Mouse (Mus musculus) heart, postnatal 36 days (tissue): ENCODE measurements around the gene Frmd8. TPM values are rescaled to one million over a fixed set of nuclear protein-coding genes. Genes with fewer than 3 reads are reported as not detected.

Source experiments
- DNase-seq, 2 experiments: peaks; one replicate each; pipeline ENCODE4 v3.0.0; 2021 to 2022
- intact Hi-C: fragments of 180-260 bp; cut with DNase I; formaldehyde crosslinking; loops from one replicate; pipeline ENCODE4 v1.15.1; 2025
- total RNA-seq, 2 experiments: library from RNA; stranded (reverse); gene quantifications; 2 replicates each; pipeline ENCODE4 v1.2.3; 2021

Gene Frmd8
- total RNA-seq, 2 experiments from 2014 or later: 11.4 to 11.7 TPM

DNA sequence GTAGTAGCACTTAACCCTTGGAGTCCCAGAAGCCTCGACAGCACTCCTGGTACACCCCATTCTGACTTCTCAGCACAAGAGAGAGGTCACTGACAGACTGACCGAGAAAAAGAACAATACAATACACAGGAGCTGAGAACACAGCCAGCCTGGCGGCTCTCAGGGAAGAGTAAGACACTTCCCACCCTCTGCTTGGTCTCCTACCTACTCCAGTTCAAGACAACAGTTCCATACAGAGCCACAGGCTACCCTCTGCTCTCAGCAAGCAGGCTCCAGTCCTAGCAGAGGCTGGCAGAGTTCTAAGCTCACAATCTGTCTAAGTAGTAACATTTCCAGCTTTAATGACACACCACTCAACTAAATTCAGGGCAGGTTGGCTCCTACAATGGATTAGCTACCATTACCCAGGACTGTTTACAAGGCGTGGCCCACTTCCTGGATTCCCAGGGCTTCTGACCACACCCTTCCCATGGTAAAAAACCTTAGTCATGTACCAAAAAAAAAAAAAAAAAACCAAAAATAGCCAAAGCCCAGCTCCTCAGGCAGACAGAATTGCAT lies 33.6 kb downstream of the Frmd8 start:
- intact Hi-C loops: loop anchor here (2.0 kb wide), 1 partner anchor 17 kb away; no protein-coding TSS in a partner anchor
- DNase-seq: peak; percentile 45 to 67

DNA sequence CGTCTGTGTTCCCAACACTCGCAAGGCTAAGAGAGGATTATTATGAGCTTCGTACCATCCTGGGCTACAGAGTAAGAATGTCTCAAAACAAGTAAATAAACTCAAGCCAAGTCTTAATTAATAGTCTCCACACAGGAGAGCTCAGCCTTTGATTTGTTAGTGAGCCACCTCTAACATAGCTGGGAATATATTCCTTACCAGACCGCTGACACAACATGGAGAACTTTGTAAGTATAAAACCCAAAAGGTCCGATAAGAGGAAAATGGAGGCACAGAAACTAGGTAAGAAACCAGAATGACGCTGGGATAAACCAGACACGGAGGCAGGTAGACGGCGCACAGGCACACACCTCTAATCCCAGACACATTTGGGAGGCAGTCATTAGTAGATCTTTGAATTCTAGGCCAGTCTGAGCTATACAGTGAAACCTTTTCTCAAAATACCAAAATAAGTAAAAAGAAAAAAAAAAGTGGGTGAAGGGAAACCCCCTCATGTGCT lies 34.1 kb downstream of the Frmd8 start:
- DNase-seq: peak in 1 of 2 experiments; percentile 36
- intact Hi-C loops: loop anchor here (2.0 kb wide), 1 partner anchor 16 kb away; no protein-coding TSS in a partner anchor

DNA sequence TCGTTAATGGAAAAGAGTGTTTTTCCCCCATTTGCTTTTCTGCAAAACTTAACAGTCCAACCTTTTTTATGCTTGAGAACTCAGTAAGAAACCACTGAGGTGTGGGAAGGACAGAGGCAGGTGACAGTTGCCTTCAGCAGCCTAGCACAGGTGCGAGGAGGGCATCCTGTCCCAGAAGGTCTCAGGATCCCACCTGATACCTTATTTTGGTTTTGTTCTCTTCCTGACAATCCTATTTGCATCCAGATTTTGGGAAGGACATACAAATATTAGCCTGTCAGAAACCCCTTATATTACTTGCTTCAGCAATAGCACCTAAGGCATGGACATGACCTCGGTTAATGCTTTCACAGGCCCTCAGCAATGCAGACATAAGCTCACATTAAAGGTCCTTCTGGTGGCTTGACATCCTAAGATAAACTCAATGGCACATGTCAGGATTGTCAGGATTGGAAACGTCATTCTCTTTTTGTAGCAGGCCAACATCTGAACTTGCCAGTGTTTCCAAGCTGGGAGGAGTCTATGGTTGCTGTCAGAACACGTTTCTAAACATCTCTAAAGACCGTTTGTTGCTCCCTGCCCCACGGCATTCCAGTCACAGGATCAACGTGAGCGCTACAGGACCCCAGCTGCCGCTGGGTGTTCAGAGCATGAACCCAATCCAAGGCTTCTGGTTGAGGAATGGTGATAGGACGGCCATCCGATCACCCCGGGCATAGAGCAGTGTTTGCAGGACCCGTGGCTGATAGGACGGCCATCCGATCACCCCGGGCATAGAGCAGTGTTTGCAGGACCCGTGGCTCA lies 34.8 kb downstream of the Frmd8 start:
- intact Hi-C loops: loop anchor here (2.0 kb wide), 1 partner anchor 15 kb away; no protein-coding TSS in a partner anchor
- peak in 1 of 2 experiments; percentile 68 for DNase-seq

DNA sequence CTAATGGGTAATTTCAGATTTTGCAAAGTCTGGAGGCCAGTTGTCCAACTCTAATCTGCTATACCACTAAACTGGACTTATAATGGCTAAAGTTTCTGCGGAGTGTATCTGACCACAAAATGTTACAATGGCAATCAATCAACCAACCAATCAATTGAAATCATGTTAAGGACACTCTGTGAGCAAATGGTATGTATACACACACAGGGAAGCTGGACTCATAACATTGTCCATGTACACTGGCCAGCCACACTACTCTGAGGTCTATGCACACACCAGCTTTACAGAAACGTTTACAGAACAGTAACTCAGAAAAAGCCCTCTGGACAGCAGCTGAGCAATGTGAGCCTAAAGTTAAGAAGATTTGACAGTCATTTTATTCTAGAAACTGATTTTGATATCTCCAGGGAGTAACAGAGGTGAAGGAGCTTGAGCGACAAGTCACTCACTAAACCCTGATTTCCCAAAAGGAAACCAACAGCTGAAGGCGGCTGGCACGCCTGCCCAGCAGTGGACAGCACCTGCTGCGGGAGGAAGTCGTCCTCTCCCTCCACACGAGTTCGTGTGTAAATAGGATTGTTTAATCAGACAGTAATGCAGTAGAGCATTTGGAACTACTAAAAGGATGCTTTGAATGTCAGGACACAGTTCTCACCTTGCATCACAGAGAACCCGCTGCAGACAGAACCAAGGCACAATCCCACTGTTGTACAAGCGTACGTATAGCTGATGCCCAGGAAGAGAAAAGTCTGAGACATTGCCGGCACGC lies 35.6 kb downstream of the Frmd8 start:
- no peak for DNase-seq
- intact Hi-C loops: loop anchor here (2.0 kb wide), 1 partner anchor 15 kb away; no protein-coding TSS in a partner anchor

DNA sequence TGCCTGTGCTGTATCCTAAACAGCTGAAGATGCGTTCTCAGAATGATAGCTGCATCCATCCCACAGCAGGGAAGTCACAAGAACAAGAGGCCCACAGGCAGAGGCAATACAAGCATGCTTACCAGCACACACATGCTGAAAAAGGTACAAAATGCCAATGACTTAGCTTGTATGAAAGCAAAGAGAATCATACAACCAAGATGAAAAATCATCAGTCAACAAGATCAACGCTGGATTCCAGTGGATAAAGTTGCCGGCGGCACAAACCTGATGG lies 36.2 kb downstream of the Frmd8 start:
- intact Hi-C loops: no loop called here
- DNase-seq: no peak

DNA sequence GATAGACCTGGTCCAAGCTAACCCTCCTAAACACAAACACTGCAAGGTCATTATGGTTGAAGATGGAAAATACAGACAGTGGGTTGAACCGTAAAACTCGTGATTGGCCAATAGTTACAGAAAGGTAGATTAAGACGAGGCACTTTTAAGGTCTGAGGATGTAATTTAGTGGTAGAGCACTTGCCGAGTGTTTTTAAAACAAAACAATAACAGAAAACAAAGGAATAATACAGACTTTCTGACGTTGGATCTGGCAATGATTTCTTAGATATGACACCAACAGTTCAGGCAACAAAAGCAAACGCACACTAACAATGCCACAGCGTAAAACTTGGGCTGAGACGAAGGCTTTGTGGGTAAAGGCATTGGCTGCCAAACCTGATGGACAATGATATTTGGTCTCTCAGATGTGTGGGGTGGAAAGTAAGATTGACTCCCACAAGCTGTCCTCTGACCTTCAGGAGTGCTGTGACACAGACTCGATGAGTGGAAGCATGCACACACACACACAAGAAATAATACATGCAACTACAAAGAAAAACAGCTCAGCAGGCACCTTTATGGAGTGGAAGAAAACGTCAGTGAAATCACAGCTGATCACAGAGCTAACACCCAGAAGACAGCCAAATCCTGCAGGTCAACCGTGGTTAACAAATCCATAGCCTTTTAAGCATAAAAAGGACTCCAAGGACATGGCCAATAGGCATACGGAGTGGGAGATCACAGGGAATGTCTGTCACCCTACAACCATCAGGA lies 36.8 kb downstream of the Frmd8 start:
- DNase-seq: no peak
- intact Hi-C loops: no loop called here

DNA sequence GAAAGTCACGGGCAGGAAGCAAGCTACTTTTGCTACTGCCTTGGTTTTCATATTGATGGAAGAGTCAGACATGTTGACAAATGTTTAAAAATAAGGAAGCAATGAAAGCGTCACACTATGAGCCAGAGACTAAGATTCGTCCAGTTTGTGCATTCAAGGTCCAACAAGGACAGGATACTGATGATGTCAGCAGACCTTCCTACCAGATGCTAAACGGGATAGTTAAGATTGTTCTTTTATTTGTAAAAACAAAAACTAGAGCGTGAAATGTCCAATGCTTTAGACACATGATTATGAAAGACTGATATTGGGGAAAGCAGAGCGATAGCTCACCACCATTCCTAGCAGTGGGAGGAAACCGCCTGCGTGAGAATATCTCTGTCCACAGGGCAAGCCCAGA lies 37.5 kb downstream of the Frmd8 start:
- no peak for DNase-seq
- intact Hi-C loops: no loop called here

DNA sequence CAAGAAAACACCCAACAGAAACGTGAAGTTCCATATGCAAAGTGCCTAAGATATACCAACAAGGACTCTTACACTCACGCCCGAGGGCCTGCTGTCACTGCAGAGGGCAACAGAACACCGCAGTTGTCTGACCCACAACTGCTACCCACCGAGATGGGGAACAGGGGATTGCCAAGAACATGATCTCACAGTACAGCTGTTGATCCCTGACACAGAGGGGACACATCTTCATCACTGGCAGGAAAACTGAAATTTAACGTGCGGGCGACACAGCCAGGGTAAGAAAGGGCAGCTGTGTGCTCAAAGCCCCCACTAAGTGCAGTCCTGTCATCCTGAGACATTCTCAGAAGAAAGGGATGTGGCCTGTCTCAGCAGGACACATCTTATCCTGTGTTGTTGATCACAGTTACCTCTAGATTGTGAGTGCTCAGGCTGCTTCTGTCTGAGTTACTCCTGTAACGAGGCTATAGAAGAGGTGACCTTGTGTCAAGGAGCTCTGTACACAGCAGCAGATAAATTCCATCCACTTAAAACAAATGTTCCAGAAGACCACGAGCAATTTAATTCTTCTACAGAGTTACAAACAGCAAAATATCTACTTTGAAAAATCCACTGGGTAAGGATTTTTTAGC lies 38.0 kb downstream of the Frmd8 start:
- intact Hi-C loops: no loop called here
- DNase-seq: no peak

DNA sequence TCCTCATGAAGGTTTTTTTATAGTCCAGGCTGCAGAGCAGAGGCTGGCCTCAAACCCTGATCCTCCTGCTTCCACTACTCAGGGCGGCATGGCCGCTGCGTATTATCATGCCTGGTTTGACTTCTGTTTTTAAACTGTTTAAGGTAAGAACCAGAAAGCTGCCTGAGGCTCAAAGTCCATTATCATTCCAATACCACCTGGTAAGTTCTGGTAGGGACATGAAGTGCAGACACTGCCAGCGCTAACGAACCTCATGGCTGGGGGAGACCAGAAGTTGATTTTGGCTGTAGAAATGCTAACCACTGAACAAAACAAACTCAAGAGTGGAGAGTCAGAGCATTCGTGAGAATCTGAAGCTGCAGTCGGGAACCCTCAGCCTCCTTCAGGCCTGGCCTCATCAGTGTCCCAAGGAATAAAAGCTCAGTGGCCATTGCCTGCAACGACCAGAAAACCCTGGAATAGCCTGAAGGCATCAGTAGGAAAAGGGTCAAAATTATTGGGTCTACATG lies 39.1 kb downstream of the Frmd8 start:
- intact Hi-C loops: no loop called here

DNA sequence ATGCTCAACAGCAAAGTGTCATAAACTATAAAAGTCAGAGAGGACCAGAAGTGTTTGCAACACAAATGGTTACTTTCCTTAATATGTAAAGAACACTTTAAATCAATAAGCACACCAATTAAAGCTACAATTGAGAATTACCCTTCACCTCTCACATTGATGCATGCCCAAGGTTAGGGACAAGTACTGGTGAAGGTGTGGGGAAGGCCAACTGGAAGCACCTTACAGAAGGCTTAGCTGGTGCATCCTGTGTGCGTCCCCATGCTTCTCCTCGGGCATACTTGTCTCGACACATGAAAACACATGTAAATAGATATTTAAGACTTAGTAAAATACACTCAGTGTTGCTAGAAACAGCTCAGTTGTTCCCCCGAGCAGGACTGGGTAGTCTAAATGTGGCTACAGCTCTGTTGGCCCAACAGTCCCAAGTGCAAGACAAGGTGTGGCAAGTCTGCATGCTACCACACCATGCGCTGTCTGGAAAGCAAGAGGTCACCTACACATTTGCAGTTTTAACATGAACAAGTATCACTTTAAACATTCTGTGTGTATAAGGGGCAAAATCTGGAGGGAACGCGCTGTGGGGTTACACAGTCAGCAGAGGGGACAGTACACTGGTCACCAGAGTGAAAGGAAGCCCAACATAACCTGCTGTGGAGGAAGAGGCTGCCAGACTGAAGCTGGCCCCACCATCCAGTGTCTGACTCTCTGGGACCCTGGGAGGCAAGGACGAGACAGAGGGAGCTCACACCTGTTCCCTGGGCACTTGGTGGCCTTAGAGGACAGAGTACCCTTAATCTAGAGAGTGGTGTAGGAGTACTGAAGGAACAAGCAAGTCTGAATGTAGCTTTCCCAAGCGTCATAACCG lies 39.8 kb downstream of the Frmd8 start:
- intact Hi-C loops: no loop called here
- DNase-seq: no peak

More for the DNA sequence above, 39.1 kb downstream of the Frmd8 start:
- no peak for DNase-seq

DNA sequence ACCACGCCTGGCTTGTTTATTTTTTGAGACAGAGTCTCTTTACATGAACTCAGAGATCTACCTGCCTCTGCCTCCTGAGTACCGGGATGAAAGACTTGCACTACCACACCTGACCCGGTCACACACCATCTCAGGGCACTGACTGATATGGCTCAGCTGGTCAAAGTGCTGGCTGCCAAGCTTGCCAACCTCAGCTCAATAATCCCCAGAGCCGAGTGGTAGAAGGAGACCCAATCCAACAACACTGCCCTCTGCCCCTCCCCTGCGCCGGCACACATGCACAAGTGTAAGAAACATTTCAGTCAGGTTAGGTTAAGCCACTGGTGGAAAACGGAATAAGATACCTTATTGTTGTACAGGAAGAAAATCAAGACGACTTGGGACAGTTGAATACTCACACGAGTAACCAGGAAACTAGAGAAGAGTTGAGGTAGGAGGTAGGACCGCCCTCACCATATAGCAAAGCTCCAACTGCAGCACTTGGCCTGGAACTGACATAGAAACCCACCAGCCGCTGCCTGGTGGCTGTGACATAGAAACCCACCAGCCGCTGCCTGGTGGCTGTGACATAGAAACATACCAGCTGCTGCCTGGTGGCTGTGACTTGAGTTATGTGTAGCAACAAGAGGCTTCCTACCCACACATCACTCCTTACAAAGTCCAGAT lies 40.7 kb downstream of the Frmd8 start:
- DNase-seq: no peak

DNA sequence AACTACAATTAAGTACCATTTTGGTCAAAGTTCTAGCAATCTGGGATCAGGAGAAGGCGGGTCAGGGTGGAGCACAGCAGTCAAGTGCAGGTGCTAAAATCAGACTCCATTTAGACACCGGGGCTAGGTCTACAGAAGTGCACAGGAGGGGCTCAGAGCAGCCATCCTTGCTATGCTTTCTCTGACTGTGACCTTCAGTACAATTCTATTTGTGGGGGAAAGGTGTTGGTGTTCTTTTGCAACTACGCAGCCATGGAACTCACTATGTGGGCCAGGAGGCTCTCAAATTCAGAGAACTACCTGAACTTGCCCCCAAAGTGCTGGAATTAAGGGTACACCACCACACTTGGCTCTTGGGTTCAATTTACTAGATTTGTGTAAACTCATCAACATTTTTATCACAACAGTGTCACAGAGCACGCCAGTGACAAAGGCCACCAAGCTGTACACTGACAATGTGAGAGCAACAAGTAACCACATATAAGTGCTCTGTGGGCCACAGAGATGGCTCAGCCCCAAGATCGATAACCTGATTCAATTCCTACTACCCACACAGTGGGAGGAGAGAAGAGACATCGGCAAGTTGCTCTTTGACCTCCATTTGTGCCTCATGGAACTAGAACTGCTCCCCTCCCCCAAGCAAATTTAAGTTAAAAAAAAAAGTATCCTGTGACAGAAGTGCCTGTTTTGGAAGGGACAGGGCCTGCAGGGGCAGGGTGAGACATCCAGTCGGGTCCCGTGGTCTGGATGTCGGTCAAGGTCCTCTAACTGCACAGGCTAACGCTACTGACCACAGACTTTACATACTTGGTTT lies 41.6 kb downstream of the Frmd8 start:
- intact Hi-C loops: no loop called here
- DNase-seq: no peak

More for the DNA sequence above, 40.7 kb downstream of the Frmd8 start:
- intact Hi-C loops: no loop called here

DNA sequence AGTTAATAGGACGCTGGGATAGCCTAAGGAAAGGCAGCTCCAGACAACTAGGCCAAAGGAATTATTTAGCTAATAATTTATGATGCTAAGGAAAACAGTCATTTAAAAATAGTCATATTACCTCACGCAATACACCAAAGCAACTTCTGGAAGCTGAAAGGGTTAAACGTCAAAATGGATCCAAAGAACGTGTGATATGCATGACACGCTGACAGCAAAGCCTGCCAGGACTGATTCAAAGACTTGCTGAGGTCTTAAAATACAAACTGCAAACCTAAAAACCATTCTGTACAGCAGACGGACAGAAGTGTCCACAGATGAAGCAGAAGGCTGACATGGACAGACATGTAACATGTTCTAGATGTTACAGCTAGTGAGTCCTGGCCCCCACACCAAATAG lies 42.7 kb downstream of the Frmd8 start:
- no peak for DNase-seq
- intact Hi-C loops: no loop called here

DNA sequence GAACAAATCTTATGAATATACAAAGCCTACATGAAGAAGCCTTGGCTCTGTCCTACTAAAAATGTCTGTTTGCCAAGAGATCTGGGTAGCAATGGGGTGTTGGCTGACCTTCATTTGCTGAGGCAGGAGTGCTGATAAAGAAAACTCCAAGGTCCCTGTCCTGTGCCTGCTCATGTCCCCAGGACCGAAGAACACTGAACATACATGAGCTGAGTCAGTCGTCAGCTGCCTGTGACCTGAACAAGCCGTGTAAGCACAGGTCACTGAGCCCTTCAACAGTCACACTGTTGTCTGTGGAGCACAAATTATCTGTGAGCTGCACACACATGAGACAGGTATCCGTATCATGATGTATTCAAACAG lies 43.1 kb downstream of the Frmd8 start:
- intact Hi-C loops: no loop called here
- DNase-seq: no peak

DNA sequence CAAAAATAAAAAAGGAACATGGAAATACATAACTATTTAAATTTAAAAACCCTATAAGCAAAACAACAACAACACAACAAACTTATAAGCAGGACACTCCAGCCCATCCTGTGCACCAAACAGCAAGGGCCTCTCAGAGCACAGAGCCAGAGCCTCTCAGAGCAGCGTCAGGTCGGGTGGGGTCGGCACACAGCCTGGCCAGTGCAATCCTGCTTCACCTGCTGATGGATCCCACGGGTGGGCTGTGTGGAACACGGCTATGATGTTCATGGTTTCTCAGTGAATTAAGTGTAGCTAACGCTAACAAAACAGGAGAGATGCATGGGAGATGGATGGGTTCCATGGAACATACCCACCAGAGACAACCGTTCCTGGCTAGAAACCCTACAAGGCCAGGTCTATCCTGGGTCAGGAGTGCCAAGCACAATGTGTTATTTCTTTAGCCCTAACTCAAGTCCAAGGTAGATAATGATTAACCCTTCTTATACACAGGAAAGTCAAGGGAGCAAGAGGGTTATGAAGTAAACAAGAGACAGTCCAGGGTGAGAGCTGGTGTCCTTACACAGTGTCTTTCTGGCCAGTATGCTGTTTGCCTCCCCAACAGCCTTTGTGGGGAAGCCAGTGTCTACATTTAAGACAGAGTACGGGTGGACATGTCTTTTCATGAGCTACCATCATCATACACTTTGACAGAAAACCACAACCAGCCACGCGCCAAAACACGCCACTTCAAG lies 43.7 kb downstream of the Frmd8 start:
- DNase-seq: no peak
- intact Hi-C loops: no loop called here

DNA sequence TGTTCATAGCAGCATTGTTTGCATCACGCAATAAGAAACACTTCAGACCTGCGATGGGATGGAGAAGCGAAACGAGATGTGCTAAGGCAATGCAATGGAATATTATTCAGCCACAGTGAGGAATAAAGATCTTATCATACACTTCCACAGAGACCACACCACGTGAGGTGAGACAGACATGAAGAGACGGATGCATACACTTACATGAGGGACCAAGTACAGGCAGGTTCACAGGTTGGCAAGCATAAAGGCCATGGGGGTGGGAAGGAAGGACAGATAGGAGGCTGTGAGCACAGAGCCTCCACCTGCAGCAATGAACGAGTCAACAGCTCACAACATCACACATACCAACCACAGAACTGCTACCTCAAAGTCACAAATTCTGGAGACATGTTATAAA lies 44.3 kb downstream of the Frmd8 start:
- no peak for DNase-seq
- intact Hi-C loops: no loop called here

DNA sequence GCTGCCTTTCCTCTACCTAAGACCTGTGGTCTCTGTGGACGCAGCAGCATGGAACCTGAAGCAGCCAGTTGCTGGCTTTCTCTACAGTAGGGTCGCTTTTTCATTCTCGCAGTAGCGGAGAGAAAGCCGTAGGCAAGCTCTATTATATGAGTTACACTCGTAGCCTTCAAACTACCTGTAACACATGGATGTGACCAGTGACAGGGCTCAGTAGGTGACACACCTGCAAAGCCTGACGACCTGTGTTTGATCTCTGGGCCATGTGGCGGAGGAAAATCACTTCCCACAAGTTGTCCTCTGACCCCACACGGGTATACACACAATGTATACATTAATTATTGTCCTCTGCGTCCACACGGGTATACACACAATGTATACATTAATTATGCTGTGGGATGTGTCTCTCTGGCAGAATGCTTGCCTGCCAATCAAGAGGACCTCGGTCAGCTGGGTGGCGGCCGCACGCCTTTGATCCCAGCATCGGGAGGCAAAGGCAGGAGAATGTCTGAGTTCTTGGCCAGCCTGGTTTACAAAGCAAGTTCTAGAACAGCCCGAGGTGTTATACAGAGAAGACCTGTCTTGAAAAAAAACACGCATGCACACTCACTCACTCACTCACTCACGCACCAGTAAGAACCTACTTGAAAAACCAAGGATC lies 45.0 kb downstream of the Frmd8 start:
- intact Hi-C loops: no loop called here
- no peak for DNase-seq
